Comparison of ENCODE assay signal across 19 mouse cellular contexts in genomic region chr14:37164392-37165032, GRCm38 (mm10). TPM values are rescaled to one million over a fixed set of nuclear protein-coding genes. Genes with fewer than 3 reads are reported as not detected.
A peak's percentile ranks its signal among the peaks of the same experiment; 100 is the strongest.
DNase-seq lines count a peak whose midpoint lies in the region; ATAC-seq and TF ChIP-seq lines count a peak whose summit lies in the region.
"Had no signal": no experiment of that assay in that cellular context is flagged by ENCODE, and none has a peak within 500 bp of the region (broad histone marks: within the 10 kb centered on the region; RNA-seq: fewer than 3 reads in every experiment).

No protein-coding gene starts in this region.

- no peak for TF ChIP-seq CTCF in midbrain, postnatal 0 days (IDR thresholded peaks at IDR 0.05)
- no peak for TF ChIP-seq CTCF in liver, embryonic 14.5 days (IDR thresholded peaks at IDR 0.05; ENCODE audit: low read depth)

- H3K36me3 ChIP-seq in midbrain, postnatal 0 days (ENCODE audit: insufficient read depth, low read length): no peaks in the 10 kb centered on the region
- H3K36me3 ChIP-seq in midbrain, embryonic 10.5 days: no peaks in the 10 kb centered on the region
- no peaks in the 10 kb centered on the region for H3K36me3 ChIP-seq in liver, embryonic 14.5 days (replicated peaks; ENCODE audit: control insufficient read depth, insufficient read depth, low read depth)
- H3K36me3 ChIP-seq: embryonic facial prominence, embryonic 12.5 days; forebrain, embryonic 15.5 days; hindbrain, embryonic 15.5 days; limb, embryonic 13.5 days; lung, embryonic 15.5 days; neural tube, embryonic 12.5 days had no signal

- ATAC-seq in midbrain, postnatal 0 days (ENCODE audit: low FRiP score): no peak
- ATAC-seq in common myeloid progenitor, adult 5-6 weeks (replicated peaks; ENCODE audit: low read depth, poor library complexity, severe bottlenecking): peak; percentile 46
- peak; percentile 56 for ATAC-seq in liver, embryonic 14.5 days (ENCODE audit: insufficient read depth)
- ATAC-seq: intestine, postnatal 0 days had no signal

- DNase-seq in midbrain, postnatal 0 days (ENCODE audit: low spot score): no peak
- no peak for DNase-seq in midbrain, embryonic 10.5 days (ENCODE audit: low spot score)
- DNase-seq in liver, embryonic 14.5 days (ENCODE audit: low read depth in 3 of 3, low spot score in 3 of 3): peak in 1 of 3 experiments; percentile 22
- DNase-seq in retina, postnatal 1 day: peak; percentile 7
- DNase-seq in ovary, postnatal 10 days (ENCODE audit: low spot score): no peak
- DNase-seq in adrenal gland, postnatal 10 days: no peak
- DNase-seq in adrenal gland, postnatal 14 days: no peak
- DNase-seq: thymus, postnatal 36 days had no signal

- H3K27me3 ChIP-seq in midbrain, postnatal 0 days (ENCODE audit: insufficient read depth, low read length): no peaks in the 10 kb centered on the region
- H3K27me3 ChIP-seq in midbrain, embryonic 10.5 days (ENCODE audit: low read depth, poor library complexity, severe bottlenecking): no peaks in the 10 kb centered on the region
- H3K27me3 ChIP-seq in liver, embryonic 14.5 days (ENCODE audit: control insufficient read depth, insufficient read depth, low read length): no peaks in the 10 kb centered on the region
- H3K27me3 ChIP-seq: embryonic facial prominence, embryonic 12.5 days; forebrain, embryonic 15.5 days; hindbrain, embryonic 15.5 days; limb, embryonic 13.5 days; lung, embryonic 15.5 days; neural tube, embryonic 12.5 days had no signal

- H3K4me1 ChIP-seq in midbrain, postnatal 0 days (ENCODE audit: insufficient read depth, low read length): no peaks in the 10 kb centered on the region
- no peaks in the 10 kb centered on the region for H3K4me1 ChIP-seq in midbrain, embryonic 10.5 days
- peaks cover 29 to 32% of the 10 kb centered on the region in 2 experiments for H3K4me1 ChIP-seq in liver, embryonic 14.5 days (replicated peaks; ENCODE audit: control insufficient read depth in 2 of 2, insufficient read depth in 2 of 2, low read length in 1 of 2)
- H3K4me1 ChIP-seq: embryonic facial prominence, embryonic 12.5 days; hindbrain, embryonic 15.5 days; limb, embryonic 13.5 days; lung, embryonic 15.5 days; neural tube, embryonic 12.5 days had no signal

- TF ChIP-seq EP300 in liver, embryonic 14.5 days (IDR thresholded peaks at IDR 0.05; ENCODE audit: low read depth): peak; percentile 55

- H3K27ac ChIP-seq in midbrain, postnatal 0 days (ENCODE audit: low read depth, low read length): 0 out of 2 replicates have a peak overlapping the region, but pooled peaks have one; percentile 26
- no peak overlapping the region for H3K27ac ChIP-seq in midbrain, embryonic 10.5 days (replicated peaks)
- H3K27ac ChIP-seq in liver, embryonic 14.5 days: peak overlapping the region; percentile 87
- H3K27ac ChIP-seq: embryonic facial prominence, embryonic 12.5 days; forebrain, embryonic 15.5 days; hindbrain, embryonic 15.5 days; kidney, postnatal 0 days; limb, embryonic 13.5 days; lung, embryonic 15.5 days; neural tube, embryonic 12.5 days had no signal

- H3K4me2 ChIP-seq in midbrain, postnatal 0 days (ENCODE audit: low read depth, low read length, poor library complexity, severe bottlenecking): no peak overlapping the region
- peak overlapping the region; percentile 34 for H3K4me2 ChIP-seq in liver, embryonic 14.5 days (ENCODE audit: low read depth)
- H3K4me2 ChIP-seq: embryonic facial prominence, embryonic 12.5 days; forebrain, embryonic 15.5 days; heart, embryonic 11.5 days; hindbrain, embryonic 15.5 days; limb, embryonic 13.5 days; lung, embryonic 15.5 days; neural tube, embryonic 12.5 days had no signal

- H3K9ac ChIP-seq in midbrain, postnatal 0 days (replicated peaks; ENCODE audit: low read length, poor library complexity, severe bottlenecking): no peak overlapping the region
- peak overlapping the region; percentile 12; the same call in 1 of the 2 replicates for H3K9ac ChIP-seq in liver, embryonic 14.5 days (replicated peaks)
- H3K9ac ChIP-seq: embryonic facial prominence, embryonic 12.5 days; forebrain, embryonic 15.5 days; hindbrain, embryonic 15.5 days; limb, embryonic 13.5 days; lung, embryonic 15.5 days; neural tube, embryonic 12.5 days had no signal

- no peak overlapping the region for H3K4me3 ChIP-seq in midbrain, postnatal 0 days (ENCODE audit: low read depth, low read length)
- no peak overlapping the region for H3K4me3 ChIP-seq in midbrain, embryonic 10.5 days
- no peak overlapping the region for H3K4me3 ChIP-seq in liver, embryonic 14.5 days (ENCODE audit: insufficient read depth in 1 of 2, low read depth in 2 of 2, low read length in 2 of 2)
- H3K4me3 ChIP-seq: embryonic facial prominence, embryonic 12.5 days; forebrain, embryonic 15.5 days; hindbrain, embryonic 15.5 days; limb, embryonic 13.5 days; lung, embryonic 15.5 days; neural tube, embryonic 12.5 days had no signal

- 72% methylated on average over 4 of the region's 4 CpGs for WGBS in midbrain, postnatal 0 days
- 86% methylated on average over 4 of the region's 4 CpGs for WGBS in midbrain, embryonic 10.5 days
- 48% methylated on average over 4 of the region's 4 CpGs for WGBS in liver, embryonic 14.5 days (ENCODE audit: insufficient replicate concordance)

- H3K9me3 ChIP-seq in midbrain, postnatal 0 days (ENCODE audit: low read length): no peaks in the 10 kb centered on the region
- no peaks in the 10 kb centered on the region for H3K9me3 ChIP-seq in midbrain, embryonic 10.5 days (replicated peaks)
- no peaks in the 10 kb centered on the region for H3K9me3 ChIP-seq in liver, embryonic 14.5 days (ENCODE audit: control insufficient read depth, low read length)
- H3K9me3 ChIP-seq: embryonic facial prominence, embryonic 12.5 days; forebrain, embryonic 15.5 days; hindbrain, embryonic 15.5 days; limb, embryonic 13.5 days had no signal

RNA-seq across cellular contexts. Expression of gene Ghitm, which starts 29.4 kb away (rescaled TPM):
- total RNA-seq in midbrain, postnatal 0 days (2014; rRNA removed): 93.9 and 95.9 TPM in 2 replicates
- 201 and 211 TPM in 2 replicates for polyA plus RNA-seq in midbrain, postnatal 0 days (2015; fragmentation: Nextera tagmentation; extraction: Ambion mirVana)
- 211 and 219 TPM in 2 replicates for polyA plus RNA-seq in midbrain, embryonic 10.5 days (2016; fragmentation: Nextera tagmentation; extraction: Ambion mirVana)
- total RNA-seq in common myeloid progenitor, adult 5-6 weeks (2017): 111 and 123 TPM in 2 replicates
- 64.5 and 88.4 TPM in 2 replicates for polyA plus RNA-seq in liver, embryonic 14.5 days (2012; rRNA removed)
- 231 and 243 TPM in 2 replicates for polyA plus RNA-seq in liver, embryonic 14.5 days (2014; fragmentation: Nextera tagmentation; extraction: Ambion mirVana)
- 100 to 1,000 TPM; 681 to 719 TPM for total RNA-seq in adrenal gland, postnatal 10 days (2021)
- 803 and 808 TPM in 2 replicates for total RNA-seq in adrenal gland, postnatal 14 days (2021)

RNA-seq across cellular contexts. Expression of gene 2610528A11Rik, which starts 50.7 kb away (rescaled TPM):
- not detected in 2 replicates for total RNA-seq in midbrain, postnatal 0 days (2014; rRNA removed)
- polyA plus RNA-seq in midbrain, postnatal 0 days (2015; fragmentation: Nextera tagmentation; extraction: Ambion mirVana): 0.33 and 0.43 TPM in 2 replicates
- polyA plus RNA-seq in midbrain, embryonic 10.5 days (2016; fragmentation: Nextera tagmentation; extraction: Ambion mirVana): not detected in 2 replicates
- total RNA-seq in common myeloid progenitor, adult 5-6 weeks (2017): 2.8 TPM in 1 of 2 replicates, not detected in the other
- 0.35 and 0.54 TPM in 2 replicates for polyA plus RNA-seq in liver, embryonic 14.5 days (2012; rRNA removed)
- polyA plus RNA-seq in liver, embryonic 14.5 days (2014; fragmentation: Nextera tagmentation; extraction: Ambion mirVana): not detected in 2 replicates
- 1 to 10 TPM; 1.3 to 1.9 TPM for total RNA-seq in adrenal gland, postnatal 10 days (2021)
- total RNA-seq in adrenal gland, postnatal 14 days (2021): 0.70 and 2.0 TPM in 2 replicates
- total RNA-seq: monocyte, adult 5-6 weeks had no signal
